Mouse (Mus musculus) liver, embryonic 12.5 days (tissue): ENCODE data around the gene Mapk9. TPM values are rescaled to one million over a fixed set of nuclear protein-coding genes. Genes with fewer than 3 reads are reported as not detected.

Experiments used
- ATAC-seq: fragments of 200-750 bp; cut with Nextera tagmentation; 2 replicates; pipeline ENCODE4 v1.8.0; 2017; ENCODE audit warnings: moderate number of reproducible peaks, mild to moderate bottlenecking, moderate library complexity
- H3K27ac ChIP-seq: fragments of 300-500 bp; sonication (generic); 2 replicates; pipeline ENCODE4 v1.5.1; 2016; ENCODE audit warnings: mild to moderate bottlenecking
- H3K27me3 ChIP-seq: fragments of 300-500 bp; sonication (generic); replicated peaks from 2 replicates; pipeline ENCODE4 v1.6.1; 2016; ENCODE audit warnings: mild to moderate bottlenecking, moderate library complexity
- H3K36me3 ChIP-seq: fragments of 300-500 bp; sonication (generic); 2 replicates; pipeline ENCODE4 v1.6.1; 2016; ENCODE audit warnings: mild to moderate bottlenecking, moderate library complexity
- H3K4me1 ChIP-seq: fragments of 300-500 bp; sonication (generic); 2 replicates; pipeline ENCODE4 v1.6.1; 2016
- H3K4me2 ChIP-seq: fragments of 300-500 bp; sonication (generic); 2 replicates; pipeline ENCODE4 v1.6.1; 2016; ENCODE audit warnings: mild to moderate bottlenecking, moderate library complexity
- H3K4me3 ChIP-seq: fragments of 300-500 bp; sonication (generic); 2 replicates; pipeline ENCODE4 v1.5.1; 2016; ENCODE audit warnings: mild to moderate bottlenecking, moderate library complexity
- H3K9ac ChIP-seq: fragments of 300-500 bp; sonication (generic); 2 replicates; pipeline ENCODE4 v1.6.1; 2016; ENCODE audit warnings: mild to moderate bottlenecking, moderate library complexity
- H3K9me3 ChIP-seq: fragments of 300-500 bp; sonication (generic); replicated peaks from 2 replicates; pipeline ENCODE4 v1.6.1; 2016; ENCODE audit warnings: mild to moderate bottlenecking, moderate library complexity
- WGBS: fragments of 180-500 bp; shearing (Covaris S2); methylation state at CpG from one replicate; pipeline ENCODE4 v1.1.7; 2016; ENCODE audit not compliant: insufficient replicate concordance; 5-methylcytosine and 5-hydroxymethylcytosine counted together
- polyA plus RNA-seq: library from polyadenylated mRNA; unstranded; fragments of >200 nt; fragmentation: Nextera tagmentation; extraction: Ambion mirVana; gene quantifications from 2 replicates; pipeline ENCODE4 v1.2.1, GENCODE M21; 2016

Mapk9 gene
- polyA plus RNA-seq, 1 experiment from 2014 or later: 34.6 TPM

DNA sequence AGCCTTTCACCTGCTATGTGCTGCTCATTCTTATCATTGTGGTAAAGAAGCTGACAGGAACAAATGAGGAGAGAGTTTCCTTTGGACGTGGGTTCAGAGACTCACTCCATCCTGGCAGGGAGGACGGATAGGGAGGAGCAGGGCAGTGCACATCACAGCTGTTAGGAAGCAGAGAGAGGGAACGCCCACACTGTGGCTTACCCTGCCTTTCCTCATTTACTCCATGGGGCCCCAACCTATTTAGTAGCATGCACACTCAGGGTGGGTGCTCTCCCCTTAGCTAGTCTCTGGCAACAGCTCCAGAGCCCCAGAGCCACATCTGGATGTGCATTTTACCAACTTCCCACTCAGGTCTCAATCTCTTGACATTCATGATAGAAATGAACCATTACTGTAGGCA is 3.8 kb upstream of the Mapk9 start:
- ATAC-seq: no peak
- H3K9ac ChIP-seq: no peak overlapping the region
- no peak overlapping the region for H3K4me2 ChIP-seq
- no peak overlapping the region for H3K4me3 ChIP-seq
- H3K4me1 ChIP-seq: peaks cover 47% of the 10 kb centered on the region
- WGBS: 8% methylated on average over 3 of the region's 3 CpGs
- H3K9me3 ChIP-seq: no peaks in the 10 kb centered on the region
- H3K27me3 ChIP-seq: no peaks in the 10 kb centered on the region
- H3K27ac ChIP-seq: no peak overlapping the region
- H3K36me3 ChIP-seq: no peaks in the 10 kb centered on the region

- H3K4me2 ChIP-seq: no peak overlapping the region
- 79% methylated on average over 10 of the region's 10 CpGs for WGBS
These were observed 2.2 kb upstream of the Mapk9 start for GRCm38 (mm10) chr11:49844311-49844710.

GRCm38 (mm10) chr11:49844969-49845368 is 1.6 kb upstream of the Mapk9 start:
- no peak overlapping the region for H3K9ac ChIP-seq
- ATAC-seq: no peak
- H3K27me3 ChIP-seq: no peaks in the 10 kb centered on the region
- no peak overlapping the region for H3K4me2 ChIP-seq
- no peak overlapping the region for H3K4me3 ChIP-seq
- H3K9me3 ChIP-seq: no peaks in the 10 kb centered on the region
- WGBS: 34% methylated on average over 3 of the region's 3 CpGs
- H3K27ac ChIP-seq: no peak overlapping the region
- peaks cover 59% of the 10 kb centered on the region for H3K4me1 ChIP-seq
- H3K36me3 ChIP-seq: peaks cover 3% of the 10 kb centered on the region

More at GRCm38 (mm10) chr11:49844311-49844710, 2.2 kb upstream of the Mapk9 start:
- H3K36me3 ChIP-seq: no peaks in the 10 kb centered on the region
- H3K9ac ChIP-seq: no peak overlapping the region
- H3K4me1 ChIP-seq: peaks cover 59% of the 10 kb centered on the region
- H3K4me3 ChIP-seq: no peak overlapping the region
- no peak for ATAC-seq
- no peaks in the 10 kb centered on the region for H3K9me3 ChIP-seq
- H3K27ac ChIP-seq: no peak overlapping the region
- no peaks in the 10 kb centered on the region for H3K27me3 ChIP-seq

GRCm38 (mm10) chr11:49845958-49846357 is 593 bp upstream of the Mapk9 start:
- H3K4me2 ChIP-seq: peak overlapping the region; percentile 98
- H3K9ac ChIP-seq: peak overlapping the region; percentile 69
- peaks cover 51% of the 10 kb centered on the region for H3K4me1 ChIP-seq
- 28% methylated on average over 11 of the region's 11 CpGs for WGBS
- H3K9me3 ChIP-seq: no peaks in the 10 kb centered on the region
- no peaks in the 10 kb centered on the region for H3K27me3 ChIP-seq
- peak overlapping the region; percentile 92 for H3K4me3 ChIP-seq
- ATAC-seq: no peak
- peaks cover 11% of the 10 kb centered on the region for H3K36me3 ChIP-seq
- H3K27ac ChIP-seq: peak overlapping the region; percentile 93

DNA sequence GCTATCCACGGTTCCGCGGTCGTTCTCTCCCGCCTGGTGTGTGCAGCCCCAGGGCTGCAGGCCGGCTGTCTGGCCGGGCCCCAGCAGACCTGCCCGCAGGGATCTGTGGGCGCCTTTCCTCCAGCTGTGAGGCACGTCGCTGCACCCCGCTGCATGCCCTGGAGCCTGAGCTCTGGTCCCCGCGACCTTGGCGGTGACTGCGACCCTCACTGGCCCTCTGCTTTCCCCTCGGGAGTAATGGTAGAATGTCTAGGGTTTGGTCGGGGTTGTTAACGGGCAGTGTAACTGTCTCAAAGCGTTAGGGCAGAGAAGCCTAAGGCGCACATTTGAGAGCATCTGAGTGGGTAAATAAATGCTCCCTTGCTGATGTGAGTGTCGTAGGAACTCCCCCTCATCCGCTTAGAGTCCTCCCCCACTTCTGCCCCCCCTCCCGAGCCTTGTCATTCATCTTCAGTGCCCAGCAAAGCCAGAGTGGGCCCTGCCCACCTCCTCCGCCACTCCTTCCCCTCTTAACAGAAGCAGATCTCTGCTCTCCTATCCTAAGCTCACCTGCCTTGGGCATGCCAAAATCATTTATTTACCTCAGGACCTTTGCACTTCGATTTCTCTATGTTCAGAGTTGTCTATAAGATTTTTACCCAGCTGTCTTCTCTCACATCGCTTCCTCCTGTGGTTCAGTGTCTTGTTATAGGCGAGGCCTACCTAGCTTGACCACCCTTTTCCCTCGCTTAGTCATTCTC is 690 bp downstream of the Mapk9 start:
- peak overlapping the region; percentile 96 for H3K9ac ChIP-seq
- H3K4me2 ChIP-seq: peak overlapping the region; percentile 98
- no peaks in the 10 kb centered on the region for H3K27me3 ChIP-seq
- ATAC-seq: no peak
- H3K36me3 ChIP-seq: peaks cover 15% of the 10 kb centered on the region
- 5% methylated on average over 29 of the region's 29 CpGs for WGBS
- peak overlapping the region; percentile 92 for H3K4me3 ChIP-seq
- no peaks in the 10 kb centered on the region for H3K9me3 ChIP-seq
- peak overlapping the region; percentile 93 for H3K27ac ChIP-seq
- H3K4me1 ChIP-seq: peaks cover 48% of the 10 kb centered on the region

- peak overlapping the region; percentile 98 for H3K4me2 ChIP-seq
- no peaks in the 10 kb centered on the region for H3K9me3 ChIP-seq
- peak overlapping the region; percentile 93 for H3K27ac ChIP-seq
- H3K4me1 ChIP-seq: peaks cover 48% of the 10 kb centered on the region
- peak overlapping the region; percentile 92 for H3K4me3 ChIP-seq
- WGBS: 18% methylated on average over 2 of the region's 2 CpGs
- ATAC-seq: no peak
- H3K27me3 ChIP-seq: no peaks in the 10 kb centered on the region
- H3K36me3 ChIP-seq: peaks cover 15% of the 10 kb centered on the region
- H3K9ac ChIP-seq: peak overlapping the region; percentile 96
These were observed 1.2 kb downstream of the Mapk9 start for GRCm38 (mm10) chr11:49847811-49848078.

DNA sequence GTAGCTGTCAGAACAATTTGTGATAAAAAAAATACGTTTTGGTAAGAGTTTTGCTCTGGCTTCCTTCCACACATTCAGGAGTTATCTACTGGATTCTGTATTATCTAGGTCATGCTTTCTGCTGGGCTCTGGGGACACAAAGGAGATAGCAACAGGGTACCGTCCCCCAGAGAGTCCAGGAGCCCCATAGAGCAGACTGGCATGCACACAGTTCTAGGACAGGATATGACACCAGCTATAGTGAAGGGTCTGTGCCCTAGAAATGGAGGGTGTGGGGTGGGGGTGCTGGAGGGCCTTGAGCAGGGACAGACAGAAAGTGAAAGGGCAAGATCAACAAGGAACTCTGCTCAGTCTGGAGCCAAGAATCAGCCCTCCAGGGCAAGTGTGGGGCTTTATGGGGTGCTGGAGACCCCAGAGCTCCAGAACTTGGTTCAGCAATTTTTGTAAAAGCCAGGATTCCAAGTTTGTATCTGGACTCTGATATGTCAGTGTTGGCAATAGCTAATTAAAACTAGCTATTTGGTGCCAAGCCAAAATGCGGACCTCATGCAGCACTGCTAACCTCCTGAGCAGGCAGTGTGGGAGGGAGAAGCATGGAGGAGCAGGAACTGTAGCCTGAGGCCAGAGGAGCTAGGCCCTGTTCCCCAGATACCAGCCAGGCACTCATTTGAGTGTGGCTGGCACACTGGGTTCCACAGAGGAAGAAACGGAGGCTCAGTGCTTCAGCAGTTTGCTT is 1.7 kb downstream of the Mapk9 start:
- WGBS: 43% methylated on average over 4 of the region's 4 CpGs
- H3K36me3 ChIP-seq: peaks cover 15% of the 10 kb centered on the region
- no peak for ATAC-seq
- H3K9ac ChIP-seq: peak overlapping the region; percentile 96
- peak overlapping the region; percentile 98 for H3K4me2 ChIP-seq
- no peaks in the 10 kb centered on the region for H3K27me3 ChIP-seq
- peaks cover 48% of the 10 kb centered on the region for H3K4me1 ChIP-seq
- H3K4me3 ChIP-seq: peak overlapping the region; percentile 92
- H3K9me3 ChIP-seq: no peaks in the 10 kb centered on the region
- H3K27ac ChIP-seq: peak overlapping the region; percentile 93

- Histone ChIP-seq H3K9me3 (no peaks in the 10 kb centered on the region), H3K4me2 (no peak overlapping the region), H3K4me1 (peaks cover 40% of the 10 kb centered on the region), H3K4me3 (no peak overlapping the region), H3K36me3 (peaks cover 34% of the 10 kb centered on the region), H3K27ac (no peak overlapping the region), H3K27me3 (no peaks in the 10 kb centered on the region), H3K9ac (no peak overlapping the region)
- WGBS: 83% methylated on average over 7 of the region's 7 CpGs
- no peak for ATAC-seq
These were observed 3.8 kb downstream of the Mapk9 start for GRCm38 (mm10) chr11:49850331-49850730.

DNA sequence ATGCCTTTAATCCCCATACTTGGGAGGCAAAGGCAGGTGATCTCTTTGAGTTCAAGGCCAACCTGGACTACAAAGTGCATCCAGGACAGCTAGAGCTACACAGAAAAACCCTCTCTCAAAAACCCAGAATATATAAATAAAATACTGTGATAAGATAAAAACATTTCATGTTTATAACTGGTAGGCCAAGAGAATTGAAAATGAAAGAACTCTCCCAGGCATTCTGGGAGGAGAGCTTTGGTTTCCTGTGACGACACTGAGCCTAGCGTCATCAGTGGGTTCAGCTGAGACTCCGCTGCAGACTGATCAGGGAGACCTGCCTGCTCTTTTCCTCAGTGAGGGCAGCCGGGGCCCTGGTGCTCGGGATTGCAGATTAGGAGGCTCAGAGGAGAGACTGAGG is 8.6 kb downstream of the Mapk9 start:
- Histone ChIP-seq H3K27ac (no peak overlapping the region), H3K4me3 (no peak overlapping the region), H3K27me3 (no peaks in the 10 kb centered on the region), H3K4me2 (no peak overlapping the region), H3K36me3 (peaks cover 42% of the 10 kb centered on the region), H3K9ac (no peak overlapping the region), H3K9me3 (no peaks in the 10 kb centered on the region), H3K4me1 (peaks cover 36% of the 10 kb centered on the region)
- 64% methylated on average over 5 of the region's 5 CpGs for WGBS
- no peak for ATAC-seq

DNA sequence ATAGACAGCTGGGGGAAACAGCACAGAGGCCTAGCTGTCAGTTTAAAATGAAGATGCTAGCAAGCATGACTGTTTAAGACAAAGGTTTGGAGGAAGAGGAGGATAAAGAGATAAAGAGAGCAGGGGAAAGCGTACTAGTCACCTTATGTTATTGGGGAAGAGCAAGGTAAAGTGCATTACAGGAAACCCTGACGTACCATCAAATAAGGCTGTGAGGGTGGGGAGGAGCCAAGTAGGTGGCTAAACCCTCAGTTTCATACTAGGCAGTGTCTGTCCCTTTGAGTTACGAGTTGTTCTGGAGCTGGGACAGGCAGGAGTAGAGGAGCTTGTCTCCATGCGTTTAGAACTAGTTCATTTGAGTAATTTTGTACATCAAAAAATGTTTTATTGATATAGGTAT is 14.6 kb downstream of the Mapk9 start:
- WGBS: 75% methylated on average over 4 of the region's 4 CpGs
- ATAC-seq: no peak
- no peak overlapping the region for H3K4me3 ChIP-seq
- H3K9ac ChIP-seq: no peak overlapping the region
- peak overlapping the region; percentile 25; the same call in 1 of the 2 replicates for H3K27ac ChIP-seq
- no peaks in the 10 kb centered on the region for H3K27me3 ChIP-seq
- H3K9me3 ChIP-seq: no peaks in the 10 kb centered on the region
- H3K36me3 ChIP-seq: peaks cover 26% of the 10 kb centered on the region
- H3K4me1 ChIP-seq: peaks cover 70% of the 10 kb centered on the region
- H3K4me2 ChIP-seq: no peak overlapping the region

GRCm38 (mm10) chr11:49863926-49864325 is 17.4 kb downstream of the Mapk9 start:
- H3K27me3 ChIP-seq: no peaks in the 10 kb centered on the region
- peak overlapping the region; percentile 15; the same call in 1 of the 2 replicates for H3K4me2 ChIP-seq
- no peak overlapping the region for H3K4me3 ChIP-seq
- peaks cover 55% of the 10 kb centered on the region for H3K4me1 ChIP-seq
- H3K27ac ChIP-seq: no peak overlapping the region; the same call in 1 of the 2 replicates
- peak overlapping the region; percentile 15; the same call in 1 of the 2 replicates for H3K9ac ChIP-seq
- H3K36me3 ChIP-seq: peaks cover 30% of the 10 kb centered on the region
- peak; percentile 87 for ATAC-seq
- no peaks in the 10 kb centered on the region for H3K9me3 ChIP-seq

DNA sequence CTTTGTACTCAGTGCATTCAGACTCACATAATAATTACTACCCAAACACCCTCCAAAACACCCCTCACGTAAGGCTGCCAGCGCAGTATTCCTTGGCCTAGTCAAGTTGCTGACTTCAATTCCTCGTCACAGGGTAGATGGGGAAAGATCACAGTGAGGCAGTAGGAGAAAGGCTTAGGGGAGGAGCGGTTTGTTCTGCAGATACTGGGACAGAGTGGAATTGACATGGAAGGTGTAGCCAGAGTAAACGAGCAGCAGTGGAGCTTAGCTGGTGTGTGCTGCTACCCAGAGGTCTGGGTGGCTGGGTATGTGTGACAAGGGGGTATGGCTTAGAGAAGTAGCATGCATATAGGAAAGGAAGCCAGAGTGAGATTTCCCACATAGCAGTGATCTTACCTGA is 20.8 kb downstream of the Mapk9 start:
- Histone ChIP-seq H3K4me3 (no peak overlapping the region), H3K9me3 (no peaks in the 10 kb centered on the region), H3K27me3 (no peaks in the 10 kb centered on the region), H3K4me1 (peaks cover 32% of the 10 kb centered on the region), H3K36me3 (peaks cover 55% of the 10 kb centered on the region), H3K9ac (no peak overlapping the region), H3K4me2 (no peak overlapping the region), H3K27ac (no peak overlapping the region)
- no peak for ATAC-seq
- 81% methylated on average over 5 of the region's 5 CpGs for WGBS
